Mouse (Mus musculus) gastrocnemius, postnatal 4 days (tissue): ENCODE data around the gene Ttc21a. TPM values are rescaled to one million over a fixed set of nuclear protein-coding genes. Genes with fewer than 3 reads are reported as not detected.

Experiments
- DNase-seq, 2 experiments: peaks; one replicate each; pipeline ENCODE4 v3.0.0; 2021 to 2022; ENCODE audit warnings: low spot score in 2 of 2, mixed read lengths in 2 of 2
- long read RNA-seq, 2 experiments: library from polyadenylated mRNA; stranded (forward); transcript quantifications; one replicate each; pipeline ENCODE4 v2.0.0; 2021
- total RNA-seq, 2 experiments: library from RNA; stranded (reverse); gene quantifications; 2 replicates each; pipeline ENCODE4 v1.2.3; 2021

Gene Ttc21a
- total RNA-seq: under 1 TPM; 0.15 to 0.34 TPM
- long read RNA-seq, experiment 1: 0 reads
- long read RNA-seq, experiment 2: 0 reads

- peak; percentile 95 to 96 for DNase-seq
These were observed at the start of gene Ttc21a, which contains the start of gene Gorasp1 for GRCm38 (mm10) chr9:119937005-119937773. Gene Ttc21a (plus strand): TSS chr9:119937606. Gene Gorasp1 (minus strand): TSS chr9:119937565.

- DNase-seq: no peak
These were observed 48.6 kb upstream of the Ttc21a start for GRCm38 (mm10) chr9:119888843-119889246.

GRCm38 (mm10) chr9:119889446-119889845 is 48.0 kb upstream of the Ttc21a start:
- no peak for DNase-seq

- DNase-seq: no peak
These were observed 46.7 kb upstream of the Ttc21a start for GRCm38 (mm10) chr9:119890692-119891091.

- no peak for DNase-seq
These were observed 43.5 kb upstream of the Ttc21a start for GRCm38 (mm10) chr9:119893881-119894280.

- DNase-seq: peak; percentile 88 to 97
These were observed 42.9 kb upstream of the Ttc21a start, which contains the start of gene Wdr48 for GRCm38 (mm10) chr9:119894339-119895009. Gene Wdr48 (plus strand): TSS chr9:119894878.

- DNase-seq: peak; percentile 21 to 48
These were observed 42.2 kb upstream of the Ttc21a start for GRCm38 (mm10) chr9:119895040-119895721.

GRCm38 (mm10) chr9:119899446-119899845 is 38.0 kb upstream of the Ttc21a start:
- no peak for DNase-seq

GRCm38 (mm10) chr9:119902410-119903151 is 34.8 kb upstream of the Ttc21a start:
- no peak for DNase-seq

GRCm38 (mm10) chr9:119908708-119909107 is 28.7 kb upstream of the Ttc21a start:
- no peak for DNase-seq

GRCm38 (mm10) chr9:119909931-119910330 is 27.5 kb upstream of the Ttc21a start:
- no peak for DNase-seq

GRCm38 (mm10) chr9:119913087-119913838 is 24.1 kb upstream of the Ttc21a start:
- DNase-seq: no peak

- no peak for DNase-seq
These were observed 17.5 kb upstream of the Ttc21a start for GRCm38 (mm10) chr9:119919858-119920257.

GRCm38 (mm10) chr9:119923462-119923861 is 13.9 kb upstream of the Ttc21a start:
- no peak for DNase-seq

GRCm38 (mm10) chr9:119925120-119925657 is 12.2 kb upstream of the Ttc21a start:
- no peak for DNase-seq

GRCm38 (mm10) chr9:119925729-119926128 is 11.7 kb upstream of the Ttc21a start:
- DNase-seq: no peak

- no peak for DNase-seq
These were observed 10.9 kb upstream of the Ttc21a start for GRCm38 (mm10) chr9:119926497-119926896.

GRCm38 (mm10) chr9:119932358-119932757 is 5.0 kb upstream of the Ttc21a start:
- no peak for DNase-seq

- no peak for DNase-seq
These were observed 3.7 kb upstream of the Ttc21a start for GRCm38 (mm10) chr9:119933675-119934074.

- no peak for DNase-seq
These were observed 1.1 kb downstream of the Ttc21a start for GRCm38 (mm10) chr9:119938496-119938895.
